Mouse (Mus musculus) Muller cell, postnatal 12 days (primary cell): Measurements from ENCODE around the gene Pabpc1l.
"Not testable (repeated sequence)": the region's sequence is repeated elsewhere in the genome, so short reads cannot be mapped to it uniquely, and the experiment has no call there.

Experiments
- DNase-seq: peaks from one replicate; pipeline ENCODE4 v3.0.0-alpha.2; 2015; ENCODE audit errors: inconsistent ontology term

Gene Pabpc1l

GRCm38 (mm10) chr2:164038407-164039028 is 13.3 kb downstream of the Pabpc1l start:
- no peak for DNase-seq

GRCm38 (mm10) chr2:164040949-164041348 is 15.7 kb downstream of the Pabpc1l start:
- no peak for DNase-seq

GRCm38 (mm10) chr2:164041523-164041922 is 16.3 kb downstream of the Pabpc1l start:
- DNase-seq = no peak

- no peak for DNase-seq
Measured at GRCm38 (mm10) chr2:164047197-164047690, 22.0 kb downstream of the Pabpc1l start.

GRCm38 (mm10) chr2:164053767-164054166 is 28.5 kb downstream of the Pabpc1l start:
- DNase-seq = no peak

GRCm38 (mm10) chr2:164054671-164055070 is 29.4 kb downstream of the Pabpc1l start:
- DNase-seq = no peak

GRCm38 (mm10) chr2:164059634-164060235 is 34.5 kb downstream of the Pabpc1l start:
- DNase-seq = no peak

GRCm38 (mm10) chr2:164070142-164070764 is 45.0 kb downstream of the Pabpc1l start, which contains the start of gene Stk4:
Gene Stk4 (plus strand): TSS chr2:164070322.
- no peak for DNase-seq

GRCm38 (mm10) chr2:164070765-164071436 is 45.7 kb downstream of the Pabpc1l start, which contains the start of gene Tomm34:
Gene Tomm34 (minus strand): TSS chr2:164071169.
- peak; percentile 99 for DNase-seq

GRCm38 (mm10) chr2:164071437-164071820 is 46.2 kb downstream of the Pabpc1l start:
- DNase-seq = not testable (repeated sequence)

- DNase-seq = no peak
Measured at GRCm38 (mm10) chr2:164072109-164072508, 46.9 kb downstream of the Pabpc1l start.

GRCm38 (mm10) chr2:164073120-164073519 is 47.9 kb downstream of the Pabpc1l start:
- no peak for DNase-seq

- peak; percentile 97 for DNase-seq
Measured at GRCm38 (mm10) chr2:164073918-164074578, 48.8 kb downstream of the Pabpc1l start.

- DNase-seq = no peak
Measured at GRCm38 (mm10) chr2:164075088-164075487, 49.8 kb downstream of the Pabpc1l start.

GRCm38 (mm10) chr2:164076874-164077425 is 51.7 kb downstream of the Pabpc1l start:
- peak; percentile 64 for DNase-seq

GRCm38 (mm10) chr2:164077875-164078274 is 52.6 kb downstream of the Pabpc1l start:
- no peak for DNase-seq

GRCm38 (mm10) chr2:164079488-164079887 is 54.2 kb downstream of the Pabpc1l start:
- DNase-seq = no peak

- DNase-seq = no peak
Measured at GRCm38 (mm10) chr2:164081577-164081976, 56.3 kb downstream of the Pabpc1l start.

- DNase-seq = no peak
Measured at GRCm38 (mm10) chr2:164082175-164082574, 56.9 kb downstream of the Pabpc1l start.

- DNase-seq = no peak
Measured at GRCm38 (mm10) chr2:164083609-164084341, 58.5 kb downstream of the Pabpc1l start.

GRCm38 (mm10) chr2:164084342-164084700 is 59.1 kb downstream of the Pabpc1l start:
- no peak for DNase-seq
